21 mouse cellular contexts compared by ENCODE assay signal in genomic region chr17:46165460-46165859, GRCm38 (mm10).
"Had no signal": no experiment of that assay in that cellular context is flagged by ENCODE, and none has a peak within 500 bp of the region (broad histone marks: within the 10 kb centered on the region; RNA-seq: fewer than 3 reads in every experiment).

No protein-coding gene starts in this region.

- H3K27me3 ChIP-seq: limb, embryonic 13.5 days; liver, embryonic 12.5 days; liver, embryonic 15.5 days; lung, embryonic 15.5 days; midbrain, embryonic 12.5 days; midbrain, embryonic 15.5 days had no signal

- H3K9ac ChIP-seq: limb, embryonic 13.5 days; liver, embryonic 12.5 days; liver, embryonic 15.5 days; lung, embryonic 15.5 days; midbrain, embryonic 12.5 days; midbrain, embryonic 15.5 days had no signal

- H3K4me3 ChIP-seq: layer of hippocampus, adult 2 months; limb, embryonic 10.5 days; limb, embryonic 13.5 days; liver, embryonic 12.5 days; liver, embryonic 15.5 days; lung, embryonic 15.5 days; midbrain, embryonic 12.5 days; midbrain, embryonic 15.5 days had no signal

- ATAC-seq: liver, embryonic 12.5 days; midbrain, embryonic 15.5 days had no signal

- H3K4me2 ChIP-seq: limb, embryonic 13.5 days; liver, embryonic 12.5 days; liver, embryonic 15.5 days; lung, embryonic 15.5 days; midbrain, embryonic 12.5 days; midbrain, embryonic 15.5 days had no signal

- DNase-seq: kidney, adult 11 months; kidney, adult 8-10 months; kidney, postnatal 25 days; layer of hippocampus, adult 9-11 months; liver; lung, adult 18-20 months; lung, postnatal 36 days; right cerebral cortex, adult 18-20 months; right cerebral cortex, postnatal 14 days; right cerebral cortex, postnatal 4 days; thymus, adult 18-20 months; thymus, postnatal 36 days had no signal

- H3K27ac ChIP-seq: layer of hippocampus, adult 2 months; limb, embryonic 10.5 days; limb, embryonic 13.5 days; liver, embryonic 15.5 days; lung, embryonic 15.5 days; midbrain, embryonic 12.5 days; midbrain, embryonic 15.5 days; stomach, postnatal 0 days had no signal

- H3K9me3 ChIP-seq: limb, embryonic 10.5 days; limb, embryonic 13.5 days; liver, embryonic 12.5 days; liver, embryonic 15.5 days; lung, embryonic 15.5 days; midbrain, embryonic 12.5 days; midbrain, embryonic 15.5 days had no signal
